In genomic region chrX:42202482-42202881, GRCm38 (mm10) we compare ENCODE assay signal across 25 mouse cellular contexts. TPM values are rescaled to one million over a fixed set of nuclear protein-coding genes. Genes with fewer than 3 reads are reported as not detected.
DNase-seq lines count a peak whose midpoint lies in the region; ATAC-seq and TF ChIP-seq lines count a peak whose summit lies in the region.
"Had no signal": no experiment of that assay in that cellular context is flagged by ENCODE, and none has a peak within 500 bp of the region (broad histone marks: within the 10 kb centered on the region; RNA-seq: fewer than 3 reads in every experiment).

No protein-coding gene starts in this region.

- no peak for TF ChIP-seq EP300 in lung, postnatal 0 days (IDR thresholded peaks at IDR 0.05)

- H3K36me3 ChIP-seq in lung, postnatal 0 days (ENCODE audit: insufficient read depth, low read length) = peaks cover 3% of the 10 kb centered on the region; the same call in 1 of the 2 replicates
- H3K36me3 ChIP-seq: hindbrain, embryonic 12.5 days; hindbrain, embryonic 15.5 days; intestine, embryonic 15.5 days had no signal

- no peak overlapping the region for H3K27ac ChIP-seq in lung, postnatal 0 days (ENCODE audit: low read length)
- H3K27ac ChIP-seq in gastrocnemius, adult 2 months = no peak overlapping the region
- H3K27ac ChIP-seq: forebrain, embryonic 10.5 days; forebrain, embryonic 13.5 days; heart, adult 2 months; heart, embryonic 10.5 days; heart, embryonic 13.5 days; hindbrain, embryonic 12.5 days; hindbrain, embryonic 15.5 days; intestine, embryonic 15.5 days had no signal

- intact Hi-C loops in gastrocnemius, adult 2 months (cut with DNase I) = loop anchor here (5.0 kb wide), 1 partner anchor 35 kb away; no protein-coding TSS in a partner anchor

- no peaks in the 10 kb centered on the region for H3K4me1 ChIP-seq in lung, postnatal 0 days (ENCODE audit: insufficient read depth, low read depth, low read length)
- H3K4me1 ChIP-seq: forebrain, embryonic 10.5 days; forebrain, embryonic 13.5 days; heart, embryonic 10.5 days; heart, embryonic 13.5 days; hindbrain, embryonic 12.5 days; hindbrain, embryonic 15.5 days; intestine, embryonic 15.5 days had no signal

- H3K27me3 ChIP-seq in lung, postnatal 0 days (replicated peaks; ENCODE audit: insufficient read depth, low read length) = no peaks in the 10 kb centered on the region
- H3K27me3 ChIP-seq: forebrain, embryonic 13.5 days; heart, embryonic 13.5 days; hindbrain, embryonic 12.5 days; hindbrain, embryonic 15.5 days; intestine, embryonic 15.5 days had no signal

- peak; percentile 2 to 36 for DNase-seq in CD8-positive naive resting alpha-beta T cell, adult 2 months (ENCODE audit: low read depth in 2 of 2, low spot score in 2 of 2)
- no peak for DNase-seq in lung, postnatal 0 days (ENCODE audit: low spot score)
- DNase-seq in gastrocnemius, adult 2 months = no peak
- no peak for DNase-seq in heart, postnatal 4 days
- DNase-seq: adrenal gland, adult 2 months; adrenal gland, postnatal 14 days; cerebellum, adult 11 months; cerebellum, adult 2 months; cerebellum, postnatal 10 days; cerebellum, postnatal 36 days; gastrocnemius, postnatal 14 days; heart, adult 2 months; heart, postnatal 14 days; kidney, adult 11 months had no signal

- WGBS in lung, postnatal 0 days = 85% methylated on average over 4 of the region's 4 CpGs

- H3K4me3 ChIP-seq in lung, postnatal 0 days (ENCODE audit: low read depth, low read length) = no peak overlapping the region
- H3K4me3 ChIP-seq in gastrocnemius, adult 2 months = no peak overlapping the region
- H3K4me3 ChIP-seq: forebrain, embryonic 10.5 days; forebrain, embryonic 13.5 days; heart, adult 2 months; heart, embryonic 10.5 days; heart, embryonic 13.5 days; hindbrain, embryonic 12.5 days; hindbrain, embryonic 15.5 days; intestine, embryonic 15.5 days had no signal

- ATAC-seq in activated CD4-positive, CD25-positive, alpha-beta regulatory T cell, adult 4 months = peak; percentile 43
- peak; percentile 78 for ATAC-seq in megakaryocyte progenitor cell, adult 5-6 weeks (replicated peaks; ENCODE audit: poor library complexity)
- no peak for ATAC-seq in granulocyte monocyte progenitor cell, adult 5-6 weeks (replicated peaks; ENCODE audit: poor library complexity, severe bottlenecking)
- no peak for ATAC-seq in lung, postnatal 0 days
- ATAC-seq: forebrain, embryonic 13.5 days; forebrain, embryonic 16.5 days; intestine, embryonic 15.5 days had no signal

- H3K9me3 ChIP-seq in lung, postnatal 0 days (ENCODE audit: low read length) = no peaks in the 10 kb centered on the region
- H3K9me3 ChIP-seq: forebrain, embryonic 10.5 days; forebrain, embryonic 13.5 days; heart, embryonic 10.5 days; heart, embryonic 13.5 days; hindbrain, embryonic 12.5 days; hindbrain, embryonic 15.5 days; intestine, embryonic 15.5 days had no signal

- TF ChIP-seq CTCF in lung, postnatal 0 days (IDR thresholded peaks at IDR 0.05) = no peak
- TF ChIP-seq CTCF in gastrocnemius, adult 2 months (IDR thresholded peaks at IDR 0.05) = no peak

- no peak overlapping the region for H3K9ac ChIP-seq in lung, postnatal 0 days (replicated peaks; ENCODE audit: low read depth)
- H3K9ac ChIP-seq: forebrain, embryonic 13.5 days; heart, embryonic 13.5 days; hindbrain, embryonic 12.5 days; hindbrain, embryonic 15.5 days; intestine, embryonic 15.5 days had no signal

- no peak overlapping the region for H3K4me2 ChIP-seq in lung, postnatal 0 days (replicated peaks; ENCODE audit: low read depth, low read length)
- H3K4me2 ChIP-seq: forebrain, embryonic 13.5 days; heart, embryonic 13.5 days; hindbrain, embryonic 12.5 days; hindbrain, embryonic 15.5 days; intestine, embryonic 15.5 days had no signal

RNA-seq across cellular contexts. Expression of gene Stag2, which starts 53.4 kb away (rescaled TPM):
- 10 to 100 TPM; 89.1 to 96.9 TPM for polyA plus RNA-seq in activated CD4-positive, CD25-positive, alpha-beta regulatory T cell, adult 4 months (2017; shearing (Covaris generic))
- total RNA-seq in megakaryocyte progenitor cell, adult 5-6 weeks (2015) = 123 TPM in 2 replicates
- 512 and 624 TPM in 2 replicates for total RNA-seq in megakaryocyte progenitor cell, adult 5-6 weeks (2017)
- total RNA-seq in granulocyte monocyte progenitor cell, adult 5-6 weeks (2014; fragmentation: Nextera tagmentation) = 91.2 and 93.1 TPM in 2 replicates
- total RNA-seq in granulocyte monocyte progenitor cell, adult 5-6 weeks (2017) = 465 and 541 TPM in 2 replicates
- polyA plus RNA-seq in lung, postnatal 0 days (2015; fragmentation: Nextera tagmentation; extraction: Ambion mirVana) = 26.8 and 32.8 TPM in 2 replicates
- 10 to 100 TPM; 52.8 to 62.0 TPM for total RNA-seq in gastrocnemius, adult 2 months (2021)
- 10 to 100 TPM; 71.9 TPM for total RNA-seq in heart, postnatal 4 days (2021)

Comparison
In these comparisons a context has a peak if more than half of its experiments do, and no peak if none do; other contexts are left out.
1. DNase-seq: peak in CD8-positive naive resting alpha-beta T cell, adult 2 months (2 of 2); none in lung, postnatal 0 days (single experiment), gastrocnemius, adult 2 months (single experiment) and heart, postnatal 4 days (single experiment).
2. ATAC-seq: peak in activated CD4-positive, CD25-positive, alpha-beta regulatory T cell, adult 4 months (single experiment) and megakaryocyte progenitor cell, adult 5-6 weeks (single experiment); none in granulocyte monocyte progenitor cell, adult 5-6 weeks (single experiment) and lung, postnatal 0 days (single experiment).